14 mouse cellular contexts compared by ENCODE assay signal in the genomic region with DNA sequence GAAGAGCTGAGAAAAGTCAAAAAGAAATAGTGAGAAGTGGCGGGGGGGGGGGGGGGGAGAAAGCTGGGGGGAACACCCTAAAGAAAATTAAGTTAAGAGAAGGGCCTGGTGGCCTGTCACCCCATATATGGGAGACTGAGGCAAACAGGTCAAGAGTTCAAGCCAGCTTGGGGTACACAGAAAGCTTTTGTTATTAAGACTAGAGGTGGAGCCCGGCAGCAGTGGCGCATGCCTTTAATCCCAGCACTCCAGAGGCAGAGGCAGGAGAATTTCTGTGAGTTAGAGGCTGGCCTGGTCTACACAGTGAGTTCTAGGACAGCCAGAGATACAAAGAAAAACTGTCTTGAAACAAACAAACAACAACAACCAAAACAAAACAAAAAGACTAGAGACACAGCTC. TPM values are rescaled to one million over a fixed set of nuclear protein-coding genes. Genes with fewer than 3 reads are reported as not detected.
A peak's percentile ranks its signal among the peaks of the same experiment; 100 is the strongest.
DNase-seq lines count a peak whose midpoint lies in the region; ATAC-seq and TF ChIP-seq lines count a peak whose summit lies in the region.
"Had no signal": no experiment of that assay in that cellular context is flagged by ENCODE, and none has a peak within 500 bp of the region (broad histone marks: within the 10 kb centered on the region; RNA-seq: fewer than 3 reads in every experiment).

No protein-coding gene starts in this region.

- H3K27ac ChIP-seq in lung, embryonic 15.5 days: peak overlapping the region; percentile 93
- H3K27ac ChIP-seq in heart, postnatal 0 days (ENCODE audit: low read depth): peak overlapping the region; percentile 96
- H3K27ac ChIP-seq in hindbrain, postnatal 0 days: no peak overlapping the region
- H3K27ac ChIP-seq: limb, embryonic 13.5 days had no signal

- no peak for TF ChIP-seq EP300 in heart, postnatal 0 days (IDR thresholded peaks at IDR 0.05; ENCODE audit: low read depth)

- H3K4me3 ChIP-seq in lung, embryonic 15.5 days: no peak overlapping the region
- no peak overlapping the region for H3K4me3 ChIP-seq in heart, postnatal 0 days (ENCODE audit: low read depth, low read length)
- no peak overlapping the region for H3K4me3 ChIP-seq in hindbrain, postnatal 0 days (ENCODE audit: low read length)
- H3K4me3 ChIP-seq: hindbrain, embryonic 10.5 days; limb, embryonic 13.5 days had no signal

- TF ChIP-seq CTCF in heart, postnatal 0 days (IDR thresholded peaks at IDR 0.05; ENCODE audit: low read depth): no peak
- TF ChIP-seq CTCF in hindbrain, postnatal 0 days (IDR thresholded peaks at IDR 0.05; ENCODE audit: low read depth): no peak

- no peak overlapping the region for H3K4me2 ChIP-seq in lung, embryonic 15.5 days
- no peak overlapping the region for H3K4me2 ChIP-seq in heart, postnatal 0 days (ENCODE audit: low read depth, low read length)
- no peak overlapping the region for H3K4me2 ChIP-seq in hindbrain, postnatal 0 days (ENCODE audit: low read depth, low read length)

- 70% methylated on average over 3 of the region's 3 CpGs for WGBS in lung, embryonic 15.5 days
- 89% methylated on average over 3 of the region's 3 CpGs for WGBS in heart, postnatal 0 days
- 92% methylated on average over 3 of the region's 3 CpGs for WGBS in hindbrain, postnatal 0 days

- ATAC-seq in lung, embryonic 15.5 days (ENCODE audit: borderline replicate concordance, extremely low read depth, low FRiP score, low TSS enrichment): no peak
- ATAC-seq in heart, postnatal 0 days (ENCODE audit: insufficient read depth, low read depth): no peak
- ATAC-seq in hindbrain, postnatal 0 days: no peak
- ATAC-seq: forebrain, embryonic 14.5 days had no signal

- peaks cover 14% of the 10 kb centered on the region for H3K36me3 ChIP-seq in lung, embryonic 15.5 days
- peaks cover 15% of the 10 kb centered on the region for H3K36me3 ChIP-seq in heart, postnatal 0 days (replicated peaks; ENCODE audit: control insufficient read depth, insufficient read depth, low read length)
- peaks cover 13% of the 10 kb centered on the region for H3K36me3 ChIP-seq in hindbrain, postnatal 0 days (ENCODE audit: insufficient read depth, low read length)

- no peaks in the 10 kb centered on the region for H3K27me3 ChIP-seq in lung, embryonic 15.5 days
- H3K27me3 ChIP-seq in heart, postnatal 0 days (ENCODE audit: control insufficient read depth, insufficient read depth, low read length): no peaks in the 10 kb centered on the region
- H3K27me3 ChIP-seq in hindbrain, postnatal 0 days (ENCODE audit: insufficient read depth, low read length): no peaks in the 10 kb centered on the region
- H3K27me3 ChIP-seq: limb, embryonic 13.5 days had no signal

- H3K9ac ChIP-seq in lung, embryonic 15.5 days: no peak overlapping the region
- H3K9ac ChIP-seq in heart, postnatal 0 days (replicated peaks; ENCODE audit: low read depth, low read length): no peak overlapping the region
- H3K9ac ChIP-seq in hindbrain, postnatal 0 days (replicated peaks; ENCODE audit: low read length): no peak overlapping the region

- peak; percentile 89 for DNase-seq in heart, adult 11 months
- no peak for DNase-seq in heart, adult 9 months (ENCODE audit: low spot score in 2 of 2)
- no peak for DNase-seq in lung, postnatal 4 days
- DNase-seq in heart, postnatal 0 days (ENCODE audit: low spot score): no peak
- DNase-seq in naive thymus-derived CD4-positive, alpha-beta T cell, adult 2 months (ENCODE audit: low read depth): peak; percentile 9
- no peak for DNase-seq in hindbrain, postnatal 0 days (ENCODE audit: low spot score)
- DNase-seq in testis, postnatal 14 days (ENCODE audit: low spot score): no peak

- peaks cover 53% of the 10 kb centered on the region for H3K4me1 ChIP-seq in lung, embryonic 15.5 days
- H3K4me1 ChIP-seq in heart, postnatal 0 days (ENCODE audit: control insufficient read depth, insufficient read depth): peaks cover 36% of the 10 kb centered on the region
- H3K4me1 ChIP-seq in hindbrain, postnatal 0 days (ENCODE audit: insufficient read depth, low read length): 0 out of 2 replicates have a peak, but pooled peaks cover 3% of the 10 kb centered on the region

- no peaks in the 10 kb centered on the region for H3K9me3 ChIP-seq in lung, embryonic 15.5 days
- no peaks in the 10 kb centered on the region for H3K9me3 ChIP-seq in heart, postnatal 0 days (replicated peaks; ENCODE audit: control insufficient read depth, low read length)
- no peaks in the 10 kb centered on the region for H3K9me3 ChIP-seq in hindbrain, postnatal 0 days (ENCODE audit: low read length)
- H3K9me3 ChIP-seq: hindbrain, embryonic 10.5 days; limb, embryonic 13.5 days had no signal

RNA-seq across cellular contexts. Expression of gene Txnip, which starts 7.3 kb away (rescaled TPM):
- 129 and 141 TPM in 2 replicates for polyA plus RNA-seq in lung, embryonic 15.5 days (2015; fragmentation: Nextera tagmentation; extraction: Ambion mirVana)
- 1,058 and 1,196 TPM in 2 replicates for total RNA-seq in heart, postnatal 0 days (2014; rRNA removed; ENCODE audit: low replicate concordance)
- 332 and 600 TPM in 2 replicates for polyA plus RNA-seq in heart, postnatal 0 days (2015; fragmentation: Nextera tagmentation; extraction: Ambion mirVana)
- total RNA-seq in hindbrain, postnatal 0 days (2014; rRNA removed): 192 and 222 TPM in 2 replicates
- 133 and 148 TPM in 2 replicates for polyA plus RNA-seq in hindbrain, postnatal 0 days (2015; fragmentation: Nextera tagmentation; extraction: Ambion mirVana)

RNA-seq across cellular contexts. Expression of gene Gm16253, which starts 11.7 kb away (rescaled TPM):
- polyA plus RNA-seq in lung, embryonic 15.5 days (2015; fragmentation: Nextera tagmentation; extraction: Ambion mirVana): 1.1 and 1.3 TPM in 2 replicates
- not detected in 2 replicates for total RNA-seq in heart, postnatal 0 days (2014; rRNA removed; ENCODE audit: low replicate concordance)
- 1.1 and 1.2 TPM in 2 replicates for polyA plus RNA-seq in heart, postnatal 0 days (2015; fragmentation: Nextera tagmentation; extraction: Ambion mirVana)
- not detected in 2 replicates for total RNA-seq in hindbrain, postnatal 0 days (2014; rRNA removed)
- 0.48 and 0.96 TPM in 2 replicates for polyA plus RNA-seq in hindbrain, postnatal 0 days (2015; fragmentation: Nextera tagmentation; extraction: Ambion mirVana)
- total RNA-seq: layer of hippocampus, adult 8-10 months; monocyte, adult 5-6 weeks had no signal
- polyA plus RNA-seq: cortical plate, adult 2 months; forebrain, embryonic 14.5 days had no signal

RNA-seq across cellular contexts. Expression of gene Polr3gl, which starts 28.9 kb away (rescaled TPM):
- 38.3 and 39.8 TPM in 2 replicates for polyA plus RNA-seq in lung, embryonic 15.5 days (2015; fragmentation: Nextera tagmentation; extraction: Ambion mirVana)
- total RNA-seq in heart, postnatal 0 days (2014; rRNA removed; ENCODE audit: low replicate concordance): 10.3 and 13.1 TPM in 2 replicates
- 37.1 and 38.7 TPM in 2 replicates for polyA plus RNA-seq in heart, postnatal 0 days (2015; fragmentation: Nextera tagmentation; extraction: Ambion mirVana)
- 10.7 and 11.2 TPM in 2 replicates for total RNA-seq in hindbrain, postnatal 0 days (2014; rRNA removed)
- 31.9 and 32.9 TPM in 2 replicates for polyA plus RNA-seq in hindbrain, postnatal 0 days (2015; fragmentation: Nextera tagmentation; extraction: Ambion mirVana)

RNA-seq across cellular contexts. Expression of gene Ankrd34a, which starts 31.3 kb away (rescaled TPM):
- polyA plus RNA-seq in lung, embryonic 15.5 days (2015; fragmentation: Nextera tagmentation; extraction: Ambion mirVana): 1.8 and 2.2 TPM in 2 replicates
- 1.2 and 5.3 TPM in 2 replicates for total RNA-seq in heart, postnatal 0 days (2014; rRNA removed; ENCODE audit: low replicate concordance)
- polyA plus RNA-seq in heart, postnatal 0 days (2015; fragmentation: Nextera tagmentation; extraction: Ambion mirVana): 6.0 and 6.8 TPM in 2 replicates
- total RNA-seq in hindbrain, postnatal 0 days (2014; rRNA removed): 26.4 and 29.6 TPM in 2 replicates
- 14.2 and 15.3 TPM in 2 replicates for polyA plus RNA-seq in hindbrain, postnatal 0 days (2015; fragmentation: Nextera tagmentation; extraction: Ambion mirVana)
- total RNA-seq: monocyte, adult 5-6 weeks had no signal

RNA-seq across cellular contexts. Expression of gene Lix1l, which starts 35.8 kb away (rescaled TPM):
- 6.9 and 7.9 TPM in 2 replicates for polyA plus RNA-seq in lung, embryonic 15.5 days (2015; fragmentation: Nextera tagmentation; extraction: Ambion mirVana)
- total RNA-seq in heart, postnatal 0 days (2014; rRNA removed; ENCODE audit: low replicate concordance): 33.1 and 50.6 TPM in 2 replicates
- 3.6 and 5.1 TPM in 2 replicates for polyA plus RNA-seq in heart, postnatal 0 days (2015; fragmentation: Nextera tagmentation; extraction: Ambion mirVana)
- total RNA-seq in hindbrain, postnatal 0 days (2014; rRNA removed): 45.0 and 48.4 TPM in 2 replicates
- 3.9 and 5.2 TPM in 2 replicates for polyA plus RNA-seq in hindbrain, postnatal 0 days (2015; fragmentation: Nextera tagmentation; extraction: Ambion mirVana)

Comparison
In these comparisons a context has a peak if more than half of its experiments do, and no peak if none do; other contexts are left out.
1. DNase-seq: peak in heart, adult 11 months (single experiment) and naive thymus-derived CD4-positive, alpha-beta T cell, adult 2 months (single experiment); none in heart, adult 9 months (0 of 2), lung, postnatal 4 days (0 of 2), heart, postnatal 0 days (single experiment), hindbrain, postnatal 0 days (single experiment) and testis, postnatal 14 days (single experiment).